Mouse (Mus musculus) NIH3T3 (cell line): ENCODE measurements around the gene Olfr1023.

Experiments
- DNase-seq: peaks from one replicate; pipeline ENCODE4 v3.0.0-alpha.2; 2012; ENCODE audit warnings: low read depth

The Olfr1023 gene

DNA sequence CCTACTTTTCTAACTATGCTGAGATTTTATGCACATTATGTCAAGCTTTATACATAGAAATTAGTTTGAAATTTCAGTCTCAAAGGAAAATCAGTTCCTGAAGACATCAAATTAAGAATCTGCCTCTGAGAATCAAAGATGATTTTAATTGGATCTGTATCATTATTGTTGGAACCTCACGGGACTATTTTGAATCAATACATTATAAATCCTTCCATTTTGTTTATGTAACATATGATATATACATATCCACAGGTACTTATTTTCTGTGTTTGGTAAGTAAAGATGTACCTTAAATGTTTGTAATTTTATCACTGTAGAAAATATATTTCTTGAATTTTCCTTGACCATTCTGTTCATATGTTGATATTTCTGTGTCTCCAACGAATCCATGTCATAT, at the start of gene Olfr1023:
TSS of gene Olfr1023 (plus strand) at position 301 of the 400 bp plus-strand sequence.
- DNase-seq: no peak

- DNase-seq: no peak
These were observed 40.1 kb upstream of the Olfr1023 start, which contains the start of gene Olfr1019 for GRCm38 (mm10) chr2:85845383-85845782. Gene Olfr1019, minus strand, starts transcription at chr2:85845483.

GRCm38 (mm10) chr2:85846730-85847129, 38.7 kb upstream of the Olfr1023 start, which contains the start of gene Olfr1020:
Gene Olfr1020, plus strand, starts transcription at chr2:85847030.
- DNase-seq: no peak

- no peak for DNase-seq
These were observed 17.1 kb upstream of the Olfr1023 start, which contains the start of gene Olfr1022 for GRCm38 (mm10) chr2:85868294-85868693. Gene Olfr1022, plus strand, starts transcription at chr2:85868594.

DNA sequence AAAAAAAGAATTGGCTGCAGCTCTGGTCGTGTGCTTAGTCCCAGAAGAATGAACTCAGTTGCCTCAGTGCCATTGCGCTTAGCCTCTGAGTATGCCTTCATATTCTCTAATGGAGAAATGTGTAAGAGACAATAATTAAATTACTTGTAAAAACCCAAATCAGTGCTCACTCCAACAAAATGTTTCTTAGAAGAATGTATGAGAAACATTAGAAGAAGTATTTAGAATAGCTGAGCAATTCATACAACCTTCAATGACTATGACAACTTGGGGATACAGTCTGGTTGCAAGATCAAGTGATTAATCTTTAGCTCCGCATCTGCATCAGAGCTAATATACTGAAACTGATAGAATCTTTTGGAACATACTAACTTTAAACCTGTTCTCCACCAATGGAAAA, 19.5 kb downstream of the Olfr1023 start, which contains the start of gene Olfr1024:
TSS of gene Olfr1024 (minus strand) at position 101 of the 400 bp plus-strand sequence.
- DNase-seq: no peak

- no peak for DNase-seq
These were observed 27.8 kb downstream of the Olfr1023 start for GRCm38 (mm10) chr2:85913197-85913596.

DNA sequence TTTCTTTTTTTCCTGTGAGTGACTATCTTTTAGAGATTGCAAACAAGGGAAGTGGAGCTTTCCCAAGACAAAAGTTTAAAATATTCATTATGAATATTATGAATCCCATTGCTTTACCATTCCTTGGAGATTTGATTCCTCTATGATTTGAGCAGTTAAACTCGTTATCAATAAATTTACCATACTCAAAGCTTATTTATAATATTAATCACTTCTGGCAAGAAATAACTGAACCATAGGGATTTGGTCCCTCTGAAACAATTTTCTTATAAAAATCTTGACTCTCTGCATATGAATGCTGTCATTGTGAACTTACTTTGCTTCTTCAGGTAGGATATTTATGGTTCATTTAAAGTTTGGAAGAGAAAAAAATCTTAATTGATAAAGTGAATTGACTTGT, 29.5 kb downstream of the Olfr1023 start, which contains the start of gene Olfr1025-ps1:
TSS of gene Olfr1025-ps1 (plus strand) at position 301 of the 400 bp plus-strand sequence.
- DNase-seq: no peak

- no peak for DNase-seq
These were observed 35.8 kb downstream of the Olfr1023 start, which contains the start of gene Olfr1026 for GRCm38 (mm10) chr2:85921258-85921657. Gene Olfr1026, plus strand, starts transcription at chr2:85921558.
